Mouse (Mus musculus): ENCODE data around the gene Apobec3.

Apobec3 gene

GRCm38 (mm10) chr15:79891436-79892212 is at the start of gene Apobec3:
Apobec3 (plus strand) TSS chr15:79891659.
- DNase-seq (ENCODE audit: low read depth, low spot score) = no peak

- no peak for DNase-seq (ENCODE audit: low read depth, low spot score)
These were observed 48.5 kb upstream of the Apobec3 start for GRCm38 (mm10) chr15:79842985-79843384.

GRCm38 (mm10) chr15:79845986-79846385 is 45.5 kb upstream of the Apobec3 start:
- DNase-seq (ENCODE audit: low read depth, low spot score) = no peak

GRCm38 (mm10) chr15:79847100-79847499 is 44.4 kb upstream of the Apobec3 start:
- no peak for DNase-seq (ENCODE audit: low read depth, low spot score)

GRCm38 (mm10) chr15:79850143-79850542 is 41.3 kb upstream of the Apobec3 start:
- DNase-seq (ENCODE audit: low read depth, low spot score) = no peak

GRCm38 (mm10) chr15:79858979-79859378 is 32.5 kb upstream of the Apobec3 start:
- DNase-seq (ENCODE audit: low read depth, low spot score) = no peak

- no peak for DNase-seq (ENCODE audit: low read depth, low spot score)
These were observed 31.6 kb upstream of the Apobec3 start for GRCm38 (mm10) chr15:79859821-79860220.

GRCm38 (mm10) chr15:79867260-79868002 is 24.0 kb upstream of the Apobec3 start:
- DNase-seq (ENCODE audit: low read depth, low spot score) = no peak

GRCm38 (mm10) chr15:79873545-79873944 is 17.9 kb upstream of the Apobec3 start:
- no peak for DNase-seq (ENCODE audit: low read depth, low spot score)

- no peak for DNase-seq (ENCODE audit: low read depth, low spot score)
These were observed 17.5 kb upstream of the Apobec3 start for GRCm38 (mm10) chr15:79873995-79874394.

- DNase-seq (ENCODE audit: low read depth, low spot score) = no peak
These were observed 16.0 kb upstream of the Apobec3 start for GRCm38 (mm10) chr15:79875261-79875995.

- no peak for DNase-seq (ENCODE audit: low read depth, low spot score)
These were observed 12.7 kb upstream of the Apobec3 start for GRCm38 (mm10) chr15:79878725-79879136.

GRCm38 (mm10) chr15:79879319-79879718 is 12.1 kb upstream of the Apobec3 start:
- peak; percentile 80 for DNase-seq (ENCODE audit: low read depth, low spot score)

GRCm38 (mm10) chr15:79880477-79880876 is 11.0 kb upstream of the Apobec3 start:
- no peak for DNase-seq (ENCODE audit: low read depth, low spot score)

- peak; percentile 87 for DNase-seq (ENCODE audit: low read depth, low spot score)
These were observed 8.7 kb upstream of the Apobec3 start for GRCm38 (mm10) chr15:79882623-79883267.

- peak; percentile 84 for DNase-seq (ENCODE audit: low read depth, low spot score)
These were observed 8.1 kb upstream of the Apobec3 start for GRCm38 (mm10) chr15:79883352-79883822.

- no peak for DNase-seq (ENCODE audit: low read depth, low spot score)
These were observed 6.6 kb upstream of the Apobec3 start for GRCm38 (mm10) chr15:79884820-79885219.

- DNase-seq (ENCODE audit: low read depth, low spot score) = no peak
These were observed 718 bp downstream of the Apobec3 start for GRCm38 (mm10) chr15:79892213-79892541.

GRCm38 (mm10) chr15:79892995-79893823 is 1.8 kb downstream of the Apobec3 start:
- no peak for DNase-seq (ENCODE audit: low read depth, low spot score)

- no peak for DNase-seq (ENCODE audit: low read depth, low spot score)
These were observed 2.3 kb downstream of the Apobec3 start for GRCm38 (mm10) chr15:79893824-79894123.

GRCm38 (mm10) chr15:79894343-79894742 is 2.9 kb downstream of the Apobec3 start:
- DNase-seq (ENCODE audit: low read depth, low spot score) = no peak
